Mouse (Mus musculus): Measurements from ENCODE around the gene Ip6k3. TPM values are rescaled to one million over a fixed set of nuclear protein-coding genes. Genes with fewer than 3 reads are reported as not detected.

The Ip6k3 gene
- polyA plus RNA-seq, 2 experiments: 0.47 to 0.76 TPM

DNA sequence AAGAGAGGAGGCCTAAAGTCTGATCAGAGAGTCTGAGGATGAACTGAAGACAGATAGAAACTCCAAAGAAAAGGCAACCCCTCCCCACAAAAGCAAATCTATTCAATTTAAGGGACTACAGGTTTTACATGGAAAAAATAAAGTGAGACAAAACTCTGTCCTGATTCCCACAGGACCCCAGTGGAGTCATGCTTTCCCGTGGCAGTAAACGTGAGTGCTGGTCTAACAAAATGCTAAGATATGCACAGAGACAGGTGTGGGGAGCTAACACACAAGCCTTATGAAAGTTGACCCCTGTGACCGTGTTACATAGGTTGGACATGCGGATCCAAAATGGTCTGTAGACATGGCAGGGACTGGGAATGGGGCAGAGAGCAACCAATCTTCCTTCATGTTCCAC lies 9.2 kb upstream of the Ip6k3 start:
- H3K4me2 ChIP-seq (replicated peaks; ENCODE audit: low read depth, low read length, severe bottlenecking): no peak overlapping the region
- no peak overlapping the region for H3K4me3 ChIP-seq (replicated peaks; ENCODE audit: low read length)
- H3K9ac ChIP-seq (ENCODE audit: low read depth, low read length, severe bottlenecking): no peak overlapping the region

DNA sequence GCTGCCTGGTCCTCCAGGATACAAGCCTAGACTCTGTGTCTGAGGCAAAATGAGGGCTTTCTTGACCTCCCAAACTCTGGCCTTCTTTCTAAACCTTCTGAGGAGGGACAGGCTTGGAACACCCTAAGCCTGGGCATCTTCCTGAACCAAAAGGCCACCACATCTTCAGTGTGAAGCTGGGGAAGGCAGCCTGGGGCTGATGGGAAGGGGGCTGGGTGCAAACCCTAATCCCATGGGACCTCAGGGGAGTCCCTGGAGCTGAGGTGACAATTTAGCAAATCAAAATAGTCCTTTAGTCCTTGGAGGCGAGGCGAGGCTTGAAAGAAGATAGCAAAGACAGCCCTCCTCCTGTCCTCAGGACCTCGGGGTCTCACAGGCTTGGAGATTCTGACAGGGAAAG lies 8.7 kb upstream of the Ip6k3 start:
- DNase-seq (ENCODE audit: low spot score): no peak
- TF ChIP-seq POLR2A (IDR thresholded peaks at IDR 0.05; ENCODE audit: borderline replicate concordance, extremely low read depth, insufficient read depth, insufficient read length): no peak
- no peaks in the 10 kb centered on the region for H3K9me3 ChIP-seq (ENCODE audit: control insufficient read depth, low read length)
- peaks cover 16% of the 10 kb centered on the region for H3K4me1 ChIP-seq (ENCODE audit: control insufficient read depth, insufficient read depth, low read length)
- no peak overlapping the region for H3K4me3 ChIP-seq (replicated peaks; ENCODE audit: low read length)
- no peak overlapping the region for H3K27ac ChIP-seq (replicated peaks; ENCODE audit: low read depth, low read length)
- 78% methylated on average over 3 of the region's 3 CpGs for WGBS
- H3K4me2 ChIP-seq (replicated peaks; ENCODE audit: low read depth, low read length, severe bottlenecking): no peak overlapping the region
- no peaks in the 10 kb centered on the region for H3K27me3 ChIP-seq (ENCODE audit: control insufficient read depth, insufficient read depth, low read length)
- H3K9ac ChIP-seq (ENCODE audit: low read depth, low read length, severe bottlenecking): no peak overlapping the region
- no peak for ATAC-seq (ENCODE audit: low FRiP score, low read depth)
- H3K36me3 ChIP-seq (ENCODE audit: control insufficient read depth, insufficient read depth, low read length): no peaks in the 10 kb centered on the region

More for the DNA sequence above, 9.2 kb upstream of the Ip6k3 start:
- no peaks in the 10 kb centered on the region for H3K27me3 ChIP-seq (ENCODE audit: control insufficient read depth, insufficient read depth, low read length)
- ATAC-seq (ENCODE audit: low FRiP score, low read depth) (no peak), DNase-seq (ENCODE audit: low spot score) (no peak)
- no peak overlapping the region for H3K27ac ChIP-seq (replicated peaks; ENCODE audit: low read depth, low read length)
- no peak for TF ChIP-seq POLR2A (IDR thresholded peaks at IDR 0.05; ENCODE audit: borderline replicate concordance, extremely low read depth, insufficient read depth, insufficient read length)
- 83% methylated on average over 4 of the region's 4 CpGs for WGBS
- peaks cover 16% of the 10 kb centered on the region for H3K4me1 ChIP-seq (ENCODE audit: control insufficient read depth, insufficient read depth, low read length)
- no peaks in the 10 kb centered on the region for H3K9me3 ChIP-seq (ENCODE audit: control insufficient read depth, low read length)
- H3K36me3 ChIP-seq (ENCODE audit: control insufficient read depth, insufficient read depth, low read length): no peaks in the 10 kb centered on the region

- peaks cover 20% of the 10 kb centered on the region for H3K4me1 ChIP-seq (ENCODE audit: control insufficient read depth, insufficient read depth, low read length)
- no peaks in the 10 kb centered on the region for H3K9me3 ChIP-seq (ENCODE audit: control insufficient read depth, low read length)
- H3K27ac ChIP-seq (replicated peaks; ENCODE audit: low read depth, low read length): no peak overlapping the region
- H3K27me3 ChIP-seq (ENCODE audit: control insufficient read depth, insufficient read depth, low read length): no peaks in the 10 kb centered on the region
- DNase-seq (ENCODE audit: low spot score) (no peak), ATAC-seq (ENCODE audit: low FRiP score, low read depth) (peak; percentile 23; the same call in 1 of the 2 replicates)
- WGBS: 12% methylated on average over 14 of the region's 14 CpGs
- H3K36me3 ChIP-seq (ENCODE audit: control insufficient read depth, insufficient read depth, low read length): no peaks in the 10 kb centered on the region
- no peak overlapping the region for H3K4me2 ChIP-seq (replicated peaks; ENCODE audit: low read depth, low read length, severe bottlenecking)
- TF ChIP-seq POLR2A (IDR thresholded peaks at IDR 0.05; ENCODE audit: borderline replicate concordance, extremely low read depth, insufficient read depth, insufficient read length): no peak
- no peak overlapping the region for H3K4me3 ChIP-seq (replicated peaks; ENCODE audit: low read length)
- peak overlapping the region; percentile 5; the same call in 1 of the 2 replicates for H3K9ac ChIP-seq (ENCODE audit: low read depth, low read length, severe bottlenecking)
Observed at GRCm38 (mm10) chr17:27175196-27175874, 7.7 kb upstream of the Ip6k3 start.

GRCm38 (mm10) chr17:27173715-27174114 lies 6.1 kb upstream of the Ip6k3 start:
- Histone ChIP-seq H3K9ac (ENCODE audit: low read depth, low read length, severe bottlenecking) (no peak overlapping the region), H3K9me3 (ENCODE audit: control insufficient read depth, low read length) (no peaks in the 10 kb centered on the region), H3K4me2 (replicated peaks; ENCODE audit: low read depth, low read length, severe bottlenecking) (no peak overlapping the region), H3K27me3 (ENCODE audit: control insufficient read depth, insufficient read depth, low read length) (no peaks in the 10 kb centered on the region), H3K4me1 (ENCODE audit: control insufficient read depth, insufficient read depth, low read length) (peaks cover 21% of the 10 kb centered on the region), H3K27ac (replicated peaks; ENCODE audit: low read depth, low read length) (no peak overlapping the region), H3K36me3 (ENCODE audit: control insufficient read depth, insufficient read depth, low read length) (no peaks in the 10 kb centered on the region), H3K4me3 (replicated peaks; ENCODE audit: low read length) (no peak overlapping the region)
- TF ChIP-seq POLR2A (IDR thresholded peaks at IDR 0.05; ENCODE audit: borderline replicate concordance, extremely low read depth, insufficient read depth, insufficient read length): no peak
- ATAC-seq (ENCODE audit: low FRiP score, low read depth) (no peak), DNase-seq (ENCODE audit: low spot score) (no peak)
- WGBS: 74% methylated on average over 3 of the region's 3 CpGs

DNA sequence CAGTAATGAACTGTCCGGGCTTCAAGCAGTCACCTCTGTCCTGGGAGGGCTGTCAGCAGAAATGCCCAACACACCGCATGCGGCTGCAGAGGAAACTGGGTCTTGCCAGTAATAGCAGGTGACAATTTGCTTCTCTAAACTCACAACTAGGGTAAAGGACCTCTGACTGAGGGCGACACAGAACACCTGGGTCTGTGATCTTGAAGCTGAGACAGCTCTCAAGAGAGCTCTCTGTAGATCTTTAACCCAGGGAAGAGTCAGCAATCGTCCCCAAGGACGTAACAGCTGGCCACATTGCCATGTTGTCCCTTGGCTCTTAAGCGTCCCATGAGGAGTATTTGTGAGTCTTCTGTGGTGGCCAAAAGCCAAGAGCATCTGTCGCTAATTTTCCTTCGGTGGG lies 4.9 kb upstream of the Ip6k3 start:
- Histone ChIP-seq H3K4me3 (replicated peaks; ENCODE audit: low read length) (no peak overlapping the region), H3K4me2 (replicated peaks; ENCODE audit: low read depth, low read length, severe bottlenecking) (no peak overlapping the region), H3K36me3 (ENCODE audit: control insufficient read depth, insufficient read depth, low read length) (no peaks in the 10 kb centered on the region), H3K9me3 (ENCODE audit: control insufficient read depth, low read length) (no peaks in the 10 kb centered on the region), H3K4me1 (ENCODE audit: control insufficient read depth, insufficient read depth, low read length) (peaks cover 21% of the 10 kb centered on the region), H3K27ac (replicated peaks; ENCODE audit: low read depth, low read length) (no peak overlapping the region), H3K9ac (ENCODE audit: low read depth, low read length, severe bottlenecking) (no peak overlapping the region), H3K27me3 (ENCODE audit: control insufficient read depth, insufficient read depth, low read length) (no peaks in the 10 kb centered on the region)
- ATAC-seq (ENCODE audit: low FRiP score, low read depth): no peak
- no peak for TF ChIP-seq POLR2A (IDR thresholded peaks at IDR 0.05; ENCODE audit: borderline replicate concordance, extremely low read depth, insufficient read depth, insufficient read length)
- 80% methylated on average over 9 of the region's 9 CpGs for WGBS
- DNase-seq (ENCODE audit: low spot score): no peak

Measured in limb, embryonic 14.5 days (tissue).